Mouse (Mus musculus): ENCODE measurements around the gene Dnaja4. TPM values are rescaled to one million over a fixed set of nuclear protein-coding genes. Genes with fewer than 3 reads are reported as not detected.

Dnaja4 gene
- polyA plus RNA-seq, 1 experiment from 2014 or later, result 3.7 TPM

DNA sequence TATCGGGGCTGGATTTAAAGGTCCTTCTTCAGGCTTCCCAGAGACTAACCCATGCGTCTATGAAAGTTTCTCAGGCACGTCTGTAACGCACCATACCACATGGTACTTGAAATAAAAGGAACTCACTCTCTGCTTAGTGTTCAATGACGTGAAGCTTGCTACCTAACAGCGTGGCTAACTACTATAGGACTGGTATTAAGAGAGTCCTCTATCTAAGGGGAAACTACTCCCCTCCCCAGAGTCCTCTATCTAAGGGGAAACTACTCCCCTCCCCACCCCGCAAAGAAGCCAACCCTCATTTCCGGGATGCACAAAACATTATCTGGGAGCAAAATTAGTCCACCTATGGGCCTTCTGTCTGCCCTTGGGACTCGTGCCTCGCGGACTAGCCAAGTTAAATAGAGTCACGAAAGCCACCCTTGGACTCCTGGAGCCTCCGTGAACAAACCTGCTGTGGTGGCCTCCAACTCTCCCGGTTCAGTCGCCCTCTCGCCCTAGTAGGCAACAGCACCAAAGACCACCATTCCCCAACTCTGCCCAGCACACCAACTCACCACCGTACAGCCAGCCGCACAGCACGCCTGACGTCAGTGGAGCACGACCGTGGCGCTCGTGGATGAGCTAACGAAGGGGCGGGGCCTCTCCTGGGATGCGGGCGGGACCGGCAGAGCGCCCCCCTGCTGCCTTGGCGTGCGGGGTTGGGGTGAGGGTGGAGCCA, 35.4 kb downstream of the Dnaja4 start, which contains the start of gene Wdr61:
Gene Wdr61, minus strand, starts transcription at position 599 of the 718 bp plus-strand sequence.
- Histone ChIP-seq H3K4me2 (ENCODE audit: low read depth) (peak within 1 kb of the TSS; percentile 57), H3K9me3 (ENCODE audit: control insufficient read depth, low read length) (no peaks in the 10 kb centered on the region), H3K4me3 (ENCODE audit: low read depth, low read length) (peak within 1 kb of the TSS; percentile 54), H3K4me1 (ENCODE audit: control insufficient read depth, insufficient read depth, low read length) (0 out of 2 replicates have a peak, but pooled peaks cover 2% of the 10 kb centered on the region), H3K9ac (ENCODE audit: low read length) (peak within 1 kb of the TSS; percentile 62), H3K27ac (ENCODE audit: low read depth, low read length) (no peak within 1 kb of the TSS), H3K36me3 (ENCODE audit: control insufficient read depth, insufficient read depth, low read length) (no peaks in the 10 kb centered on the region), H3K27me3 (ENCODE audit: control insufficient read depth, insufficient read depth, low read length) (no peaks in the 10 kb centered on the region)
- DNase-seq (ENCODE audit: low spot score) (peak; percentile 97), ATAC-seq (ENCODE audit: insufficient read depth, low FRiP score, low TSS enrichment) (peak; percentile 90)
- WGBS, result 1% methylated on average over 32 of the region's 32 CpGs

- DNase-seq (ENCODE audit: low spot score) (no peak), ATAC-seq (ENCODE audit: insufficient read depth, low FRiP score, low TSS enrichment) (no peak)
- H3K9me3 ChIP-seq (ENCODE audit: control insufficient read depth, low read length), result no peaks in the 10 kb centered on the region
- H3K27me3 ChIP-seq (ENCODE audit: control insufficient read depth, insufficient read depth, low read length), result no peaks in the 10 kb centered on the region
- no peaks in the 10 kb centered on the region for H3K36me3 ChIP-seq (ENCODE audit: control insufficient read depth, insufficient read depth, low read length)
- no peak overlapping the region; the same call in none of the 2 replicates for H3K9ac ChIP-seq (ENCODE audit: low read length)
- peak overlapping the region; percentile 54 for H3K4me3 ChIP-seq (ENCODE audit: low read depth, low read length)
- H3K4me1 ChIP-seq (ENCODE audit: control insufficient read depth, insufficient read depth, low read length), result 0 out of 2 replicates have a peak, but pooled peaks cover 2% of the 10 kb centered on the region
- WGBS, result 23% methylated on average over 11 of the region's 11 CpGs
- H3K4me2 ChIP-seq (ENCODE audit: low read depth), result peak overlapping the region; percentile 57
- no peak overlapping the region for H3K27ac ChIP-seq (ENCODE audit: low read depth, low read length)
Observed at GRCm38 (mm10) chr9:54734639-54735252, 36.1 kb downstream of the Dnaja4 start.

GRCm38 (mm10) chr9:54736284-54736701, 37.6 kb downstream of the Dnaja4 start:
- Histone ChIP-seq H3K9ac (ENCODE audit: low read length) (no peak overlapping the region), H3K9me3 (ENCODE audit: control insufficient read depth, low read length) (no peaks in the 10 kb centered on the region), H3K36me3 (ENCODE audit: control insufficient read depth, insufficient read depth, low read length) (no peaks in the 10 kb centered on the region), H3K4me3 (ENCODE audit: low read depth, low read length) (no peak overlapping the region), H3K27me3 (ENCODE audit: control insufficient read depth, insufficient read depth, low read length) (no peaks in the 10 kb centered on the region), H3K4me2 (ENCODE audit: low read depth) (no peak overlapping the region), H3K27ac (ENCODE audit: low read depth, low read length) (no peak overlapping the region), H3K4me1 (ENCODE audit: control insufficient read depth, insufficient read depth, low read length) (peaks cover 2% of the 10 kb centered on the region; the same call in 1 of the 2 replicates)
- 17% methylated on average over 9 of the region's 9 CpGs for WGBS
- DNase-seq (ENCODE audit: low spot score) (peak; percentile 82), ATAC-seq (ENCODE audit: insufficient read depth, low FRiP score, low TSS enrichment) (no peak)

DNA sequence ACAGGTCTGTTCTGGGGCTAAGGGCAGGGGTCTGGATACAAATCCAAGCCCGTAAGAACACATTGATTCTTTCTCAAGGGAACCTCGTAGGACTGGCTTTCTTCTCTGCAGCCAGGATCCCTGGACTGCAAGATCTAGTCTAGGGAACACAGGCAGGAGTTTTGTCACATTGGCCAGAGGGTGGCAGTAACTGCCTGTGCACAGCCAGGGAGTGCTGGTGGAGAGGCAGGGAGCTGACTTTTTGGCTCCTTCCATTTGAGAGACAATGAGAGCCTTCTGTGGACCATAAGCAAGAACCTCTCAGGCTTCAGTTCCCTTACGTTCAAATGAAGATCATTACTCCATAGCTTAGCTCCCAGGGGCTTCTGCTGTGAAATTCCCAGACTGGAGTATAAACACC, 39.7 kb downstream of the Dnaja4 start:
- ATAC-seq (ENCODE audit: insufficient read depth, low FRiP score, low TSS enrichment) (no peak), DNase-seq (ENCODE audit: low spot score) (peak; percentile 78)
- Histone ChIP-seq H3K27me3 (ENCODE audit: control insufficient read depth, insufficient read depth, low read length) (peaks cover 3% of the 10 kb centered on the region; the same call in 1 of the 2 replicates), H3K4me2 (ENCODE audit: low read depth) (no peak overlapping the region), H3K9ac (ENCODE audit: low read length) (no peak overlapping the region), H3K4me3 (ENCODE audit: low read depth, low read length) (no peak overlapping the region), H3K27ac (ENCODE audit: low read depth, low read length) (no peak overlapping the region), H3K9me3 (ENCODE audit: control insufficient read depth, low read length) (no peaks in the 10 kb centered on the region), H3K4me1 (ENCODE audit: control insufficient read depth, insufficient read depth, low read length) (peaks cover 2% of the 10 kb centered on the region; the same call in 1 of the 2 replicates), H3K36me3 (ENCODE audit: control insufficient read depth, insufficient read depth, low read length) (no peaks in the 10 kb centered on the region)
- 24% methylated on average over 3 of the region's 3 CpGs for WGBS

- Histone ChIP-seq H3K4me1 (ENCODE audit: control insufficient read depth, insufficient read depth, low read length) (peaks cover 14% of the 10 kb centered on the region), H3K9me3 (ENCODE audit: control insufficient read depth, low read length) (no peaks in the 10 kb centered on the region), H3K9ac (ENCODE audit: low read length) (no peak overlapping the region), H3K27me3 (ENCODE audit: control insufficient read depth, insufficient read depth, low read length) (peaks cover 7% of the 10 kb centered on the region; the same call in 1 of the 2 replicates), H3K27ac (ENCODE audit: low read depth, low read length) (no peak overlapping the region), H3K4me3 (ENCODE audit: low read depth, low read length) (no peak overlapping the region), H3K4me2 (ENCODE audit: low read depth) (no peak overlapping the region), H3K36me3 (ENCODE audit: control insufficient read depth, insufficient read depth, low read length) (no peaks in the 10 kb centered on the region)
- WGBS, result 90% methylated on average over 4 of the region's 4 CpGs
- ATAC-seq (ENCODE audit: insufficient read depth, low FRiP score, low TSS enrichment) (no peak), DNase-seq (ENCODE audit: low spot score) (no peak)
Observed at GRCm38 (mm10) chr9:54743891-54744290, 45.2 kb downstream of the Dnaja4 start.

DNA sequence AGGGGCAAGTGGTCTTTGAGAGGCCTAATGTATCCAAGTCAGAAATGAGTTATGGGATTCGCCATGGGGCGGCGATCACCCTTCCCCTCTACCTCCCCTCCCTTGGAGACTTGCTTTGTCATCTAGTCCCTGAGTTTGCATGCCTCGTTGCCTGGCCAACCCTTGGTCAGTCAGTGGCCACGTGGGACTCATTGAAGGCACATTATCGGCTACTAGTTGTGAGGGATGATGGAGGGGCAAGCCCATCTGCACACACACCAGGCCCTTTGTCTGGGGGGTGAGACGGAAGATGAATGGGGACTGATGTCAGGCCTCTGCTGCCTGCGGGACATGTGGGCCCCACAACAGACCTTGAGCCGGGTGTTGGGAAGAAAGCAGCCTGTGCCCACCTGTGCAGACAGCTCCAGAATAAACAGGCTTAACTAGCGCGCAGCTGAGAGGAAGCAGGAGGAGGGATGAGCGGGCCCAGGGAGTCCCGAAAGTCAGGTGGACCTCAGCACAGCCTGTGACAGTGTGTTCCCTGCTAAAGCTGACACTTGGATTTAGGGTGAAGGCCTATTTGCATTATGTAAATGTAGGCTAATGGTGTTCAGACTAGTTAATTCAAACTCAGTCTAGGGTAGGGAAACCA, 47.2 kb downstream of the Dnaja4 start:
- peak; percentile 85 for DNase-seq (ENCODE audit: low spot score)
- H3K9me3 ChIP-seq (ENCODE audit: control insufficient read depth, low read length), result no peaks in the 10 kb centered on the region

DNA sequence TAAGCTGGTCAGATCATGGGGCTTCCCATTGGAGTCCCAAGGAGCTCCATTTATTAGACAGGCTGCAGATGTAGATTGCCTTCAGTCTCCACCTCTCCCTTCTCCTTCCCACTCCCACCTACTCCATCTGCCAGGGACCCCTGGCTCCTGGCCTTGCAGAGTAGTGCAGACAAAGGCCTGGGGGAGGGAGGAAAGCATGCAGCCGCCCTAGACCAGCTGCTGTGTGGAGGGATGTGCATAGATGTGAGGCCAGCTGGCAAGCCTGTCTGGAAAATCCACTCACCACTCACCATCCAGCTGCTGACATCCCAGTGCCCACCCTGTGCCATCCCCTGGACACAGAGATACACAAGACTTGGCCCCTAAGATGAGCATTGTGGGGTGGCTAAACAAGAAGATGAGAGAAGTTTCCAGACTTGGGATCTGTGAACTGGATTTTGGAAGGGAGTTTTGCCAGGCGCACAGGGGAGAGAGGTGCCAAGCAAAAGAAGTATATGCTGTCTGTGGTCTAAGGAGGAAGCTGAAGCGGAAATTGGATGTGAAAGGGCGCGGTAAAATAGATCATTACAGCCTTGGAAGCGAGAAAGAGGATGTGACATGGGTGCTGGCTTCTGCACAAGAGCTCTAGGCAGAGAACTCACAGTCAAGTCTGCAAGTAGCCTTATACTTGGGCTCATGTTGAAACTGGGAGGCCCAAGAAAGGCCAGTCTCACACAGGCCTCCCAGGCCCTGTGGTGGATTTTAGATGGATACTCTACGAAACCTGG, 51.7 kb downstream of the Dnaja4 start:
- Histone ChIP-seq H3K4me1 (ENCODE audit: control insufficient read depth, insufficient read depth, low read length) (peaks cover 33% of the 10 kb centered on the region), H3K9ac (ENCODE audit: low read length) (no peak overlapping the region), H3K27ac (ENCODE audit: low read depth, low read length) (no peak overlapping the region), H3K27me3 (ENCODE audit: control insufficient read depth, insufficient read depth, low read length) (peaks cover 4% of the 10 kb centered on the region; the same call in 1 of the 2 replicates), H3K9me3 (ENCODE audit: control insufficient read depth, low read length) (no peaks in the 10 kb centered on the region), H3K36me3 (ENCODE audit: control insufficient read depth, insufficient read depth, low read length) (no peaks in the 10 kb centered on the region), H3K4me3 (ENCODE audit: low read depth, low read length) (no peak overlapping the region), H3K4me2 (ENCODE audit: low read depth) (no peak overlapping the region)
- ATAC-seq (ENCODE audit: insufficient read depth, low FRiP score, low TSS enrichment), result no peak
- WGBS, result 80% methylated on average over 7 of the region's 7 CpGs
- no peak for DNase-seq (ENCODE audit: low spot score)

More for the DNA sequence above, 47.2 kb downstream of the Dnaja4 start:
- 7% methylated on average over 13 of the region's 13 CpGs for WGBS
- Histone ChIP-seq H3K4me2 (ENCODE audit: low read depth) (no peak overlapping the region), H3K4me1 (ENCODE audit: control insufficient read depth, insufficient read depth, low read length) (peaks cover 14% of the 10 kb centered on the region), H3K4me3 (ENCODE audit: low read depth, low read length) (no peak overlapping the region), H3K27ac (ENCODE audit: low read depth, low read length) (peak overlapping the region; percentile 56), H3K36me3 (ENCODE audit: control insufficient read depth, insufficient read depth, low read length) (no peaks in the 10 kb centered on the region), H3K9ac (ENCODE audit: low read length) (no peak overlapping the region), H3K27me3 (ENCODE audit: control insufficient read depth, insufficient read depth, low read length) (peaks cover 7% of the 10 kb centered on the region; the same call in 1 of the 2 replicates)
- peak; percentile 89 for ATAC-seq (ENCODE audit: insufficient read depth, low FRiP score, low TSS enrichment)

- no peaks in the 10 kb centered on the region for H3K36me3 ChIP-seq (ENCODE audit: control insufficient read depth, insufficient read depth, low read length)
- peaks cover 20% of the 10 kb centered on the region for H3K4me1 ChIP-seq (ENCODE audit: control insufficient read depth, insufficient read depth, low read length)
- WGBS, result 73% methylated on average over 2 of the region's 2 CpGs
- H3K27ac ChIP-seq (ENCODE audit: low read depth, low read length), result no peak overlapping the region
- peaks cover 4% of the 10 kb centered on the region; the same call in 1 of the 2 replicates for H3K27me3 ChIP-seq (ENCODE audit: control insufficient read depth, insufficient read depth, low read length)
- H3K9ac ChIP-seq (ENCODE audit: low read length), result no peak overlapping the region
- no peak for DNase-seq (ENCODE audit: low spot score)
- no peak for ATAC-seq (ENCODE audit: insufficient read depth, low FRiP score, low TSS enrichment)
- H3K9me3 ChIP-seq (ENCODE audit: control insufficient read depth, low read length), result no peaks in the 10 kb centered on the region
- H3K4me2 ChIP-seq (ENCODE audit: low read depth), result no peak overlapping the region
- H3K4me3 ChIP-seq (ENCODE audit: low read depth, low read length), result no peak overlapping the region
Observed at GRCm38 (mm10) chr9:54751684-54752083, 53.0 kb downstream of the Dnaja4 start.
